Mouse (Mus musculus): Measurements from ENCODE around the gene Scml4. TPM values are rescaled to one million over a fixed set of nuclear protein-coding genes. Genes with fewer than 3 reads are reported as not detected.

Scml4 gene
- polyA plus RNA-seq, 1 experiment from 2014 or later, result 3.7 TPM

DNA sequence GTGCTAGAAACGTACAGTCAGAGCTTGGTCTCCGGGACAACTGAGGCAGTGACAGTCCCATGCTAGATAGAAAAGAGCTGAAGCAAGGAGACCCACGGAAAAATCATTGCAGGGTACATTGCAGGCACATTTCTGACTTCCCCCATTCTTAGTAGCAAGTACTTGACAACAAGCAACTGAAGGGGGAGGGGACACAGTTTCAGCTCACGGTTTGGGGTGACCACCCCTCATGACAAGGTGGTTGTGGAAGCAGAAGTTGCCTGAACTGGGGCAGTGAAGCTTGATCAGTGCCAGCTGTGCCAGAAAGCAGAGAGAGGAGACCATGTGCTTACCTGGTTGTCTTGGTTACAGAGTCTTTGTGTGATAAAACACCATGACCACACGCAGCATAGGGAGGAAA is 93.4 kb downstream of the Scml4 start:
- Histone ChIP-seq H3K9ac (ENCODE audit: low read length) (no peak overlapping the region), H3K4me1 (ENCODE audit: control insufficient read depth, insufficient read depth, low read length) (peaks cover 12% of the 10 kb centered on the region; the same call in 1 of the 2 replicates), H3K4me2 (ENCODE audit: low read depth) (no peak overlapping the region), H3K36me3 (ENCODE audit: control insufficient read depth, insufficient read depth, low read length) (no peaks in the 10 kb centered on the region), H3K9me3 (ENCODE audit: control insufficient read depth, low read length) (no peaks in the 10 kb centered on the region), H3K27me3 (ENCODE audit: control insufficient read depth, insufficient read depth, low read length) (no peaks in the 10 kb centered on the region), H3K4me3 (ENCODE audit: low read depth, low read length) (no peak overlapping the region), H3K27ac (ENCODE audit: low read depth, low read length) (no peak overlapping the region)
- DNase-seq (ENCODE audit: low spot score) (no peak), ATAC-seq (ENCODE audit: insufficient read depth, low FRiP score, low TSS enrichment) (no peak)
- 78% methylated on average over 5 of the region's 5 CpGs for WGBS

DNA sequence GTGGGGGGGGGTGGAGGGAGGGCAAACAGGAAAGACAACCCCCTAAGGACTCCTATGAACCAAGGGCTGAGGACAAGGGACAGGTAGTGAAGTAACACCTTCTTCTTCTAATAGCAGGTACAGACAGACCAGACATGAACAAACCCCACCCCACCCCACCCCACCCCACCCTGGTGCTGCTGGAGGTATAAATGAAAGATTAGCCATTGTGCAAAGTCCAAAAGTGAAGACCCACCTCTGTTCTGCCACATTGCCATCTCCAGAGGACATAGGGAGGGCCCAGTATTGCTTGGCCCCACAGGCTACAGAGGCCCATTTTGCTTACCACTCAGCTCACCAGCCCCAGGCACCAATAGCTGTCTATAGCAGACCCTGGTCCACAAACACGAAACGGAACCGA is 95.0 kb downstream of the Scml4 start:
- Histone ChIP-seq H3K27ac (ENCODE audit: low read depth, low read length) (no peak overlapping the region), H3K36me3 (ENCODE audit: control insufficient read depth, insufficient read depth, low read length) (no peaks in the 10 kb centered on the region), H3K4me2 (ENCODE audit: low read depth) (no peak overlapping the region), H3K27me3 (ENCODE audit: control insufficient read depth, insufficient read depth, low read length) (no peaks in the 10 kb centered on the region), H3K9me3 (ENCODE audit: control insufficient read depth, low read length) (no peaks in the 10 kb centered on the region), H3K9ac (ENCODE audit: low read length) (no peak overlapping the region), H3K4me3 (ENCODE audit: low read depth, low read length) (no peak overlapping the region), H3K4me1 (ENCODE audit: control insufficient read depth, insufficient read depth, low read length) (peaks cover 13% of the 10 kb centered on the region; the same call in 1 of the 2 replicates)
- no peak for ATAC-seq (ENCODE audit: insufficient read depth, low FRiP score, low TSS enrichment)
- WGBS, result 94% methylated on average over 3 of the region's 3 CpGs
- DNase-seq (ENCODE audit: low spot score), result no peak

DNA sequence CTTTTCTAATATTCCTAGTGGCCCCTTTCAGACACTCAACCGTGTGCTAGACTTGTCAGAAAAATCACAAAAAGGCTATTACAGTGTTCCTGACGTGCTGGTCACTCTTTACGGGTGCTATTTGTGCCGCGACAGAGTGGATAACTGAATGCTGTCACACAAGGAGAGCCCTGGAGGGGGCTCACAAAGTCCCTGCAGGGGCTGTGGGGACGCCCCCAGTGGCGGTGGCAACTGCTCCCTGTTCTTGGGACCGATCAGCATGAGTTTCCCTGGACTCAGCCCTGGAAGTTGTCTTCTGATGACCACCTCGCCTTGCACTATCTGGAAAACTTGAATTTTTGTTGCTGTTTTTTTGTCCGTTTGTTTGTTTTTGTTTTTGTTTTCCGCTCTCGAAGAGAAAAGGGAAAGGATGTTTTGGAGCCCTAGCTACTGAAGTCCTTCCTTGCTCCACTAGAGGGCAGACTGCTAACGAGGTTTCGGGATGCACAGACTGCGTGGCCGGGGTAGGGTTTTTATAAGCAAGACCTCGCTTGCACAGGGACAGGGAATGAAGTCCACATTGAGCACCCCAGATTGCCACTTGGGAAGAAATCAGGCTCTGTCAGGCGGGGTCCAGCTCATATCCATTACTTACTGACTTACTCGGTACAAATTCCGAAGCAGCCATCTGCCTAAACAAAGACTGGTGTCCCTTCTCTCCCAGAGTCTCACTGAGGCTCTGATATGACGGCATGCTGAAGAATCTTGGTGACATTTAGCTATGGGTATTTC is 97.9 kb downstream of the Scml4 start:
- no peak overlapping the region for H3K4me3 ChIP-seq (ENCODE audit: low read depth, low read length)
- H3K9me3 ChIP-seq (ENCODE audit: control insufficient read depth, low read length), result no peaks in the 10 kb centered on the region
- no peaks in the 10 kb centered on the region for H3K27me3 ChIP-seq (ENCODE audit: control insufficient read depth, insufficient read depth, low read length)
- peak overlapping the region; percentile 32 for H3K4me2 ChIP-seq (ENCODE audit: low read depth)
- ATAC-seq (ENCODE audit: insufficient read depth, low FRiP score, low TSS enrichment), result peak; percentile 88
- H3K36me3 ChIP-seq (ENCODE audit: control insufficient read depth, insufficient read depth, low read length), result no peaks in the 10 kb centered on the region
- H3K4me1 ChIP-seq (ENCODE audit: control insufficient read depth, insufficient read depth, low read length), result peaks cover 3% of the 10 kb centered on the region; the same call in 1 of the 2 replicates
- DNase-seq (ENCODE audit: low spot score), result peak; percentile 81
- WGBS, result 5% methylated on average over 21 of the region's 21 CpGs
- no peak overlapping the region for H3K9ac ChIP-seq (ENCODE audit: low read length)
- no peak overlapping the region for H3K27ac ChIP-seq (ENCODE audit: low read depth, low read length)

DNA sequence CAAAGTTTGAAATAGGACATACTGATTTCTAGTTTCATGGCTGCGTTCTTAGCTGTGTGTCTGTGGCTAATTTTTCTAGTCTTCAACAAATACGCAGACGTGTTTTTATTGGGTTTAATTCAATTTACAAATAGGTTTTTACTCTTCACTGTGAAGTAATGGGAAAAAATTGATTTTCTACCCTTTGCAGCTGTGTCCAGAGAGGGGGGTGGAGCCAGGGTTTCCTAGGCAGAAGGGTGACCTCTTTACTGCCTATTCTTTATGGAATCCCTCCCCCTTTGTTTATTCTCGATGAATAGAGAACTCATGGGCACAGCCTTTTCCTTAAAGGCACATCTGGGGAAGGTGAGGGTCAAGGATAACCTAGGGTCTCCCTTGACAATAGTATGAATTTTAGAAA is 98.5 kb downstream of the Scml4 start:
- Histone ChIP-seq H3K4me1 (ENCODE audit: control insufficient read depth, insufficient read depth, low read length) (peaks cover 3% of the 10 kb centered on the region; the same call in 1 of the 2 replicates), H3K9me3 (ENCODE audit: control insufficient read depth, low read length) (no peaks in the 10 kb centered on the region), H3K36me3 (ENCODE audit: control insufficient read depth, insufficient read depth, low read length) (no peaks in the 10 kb centered on the region), H3K27ac (ENCODE audit: low read depth, low read length) (peak overlapping the region; percentile 34; the same call in 1 of the 2 replicates), H3K9ac (ENCODE audit: low read length) (no peak overlapping the region), H3K4me2 (ENCODE audit: low read depth) (peak overlapping the region; percentile 32), H3K4me3 (ENCODE audit: low read depth, low read length) (no peak overlapping the region), H3K27me3 (ENCODE audit: control insufficient read depth, insufficient read depth, low read length) (no peaks in the 10 kb centered on the region)
- no peak for DNase-seq (ENCODE audit: low spot score)
- peak; percentile 75 for ATAC-seq (ENCODE audit: insufficient read depth, low FRiP score, low TSS enrichment)
- 44% methylated on average over 4 of the region's 4 CpGs for WGBS

DNA sequence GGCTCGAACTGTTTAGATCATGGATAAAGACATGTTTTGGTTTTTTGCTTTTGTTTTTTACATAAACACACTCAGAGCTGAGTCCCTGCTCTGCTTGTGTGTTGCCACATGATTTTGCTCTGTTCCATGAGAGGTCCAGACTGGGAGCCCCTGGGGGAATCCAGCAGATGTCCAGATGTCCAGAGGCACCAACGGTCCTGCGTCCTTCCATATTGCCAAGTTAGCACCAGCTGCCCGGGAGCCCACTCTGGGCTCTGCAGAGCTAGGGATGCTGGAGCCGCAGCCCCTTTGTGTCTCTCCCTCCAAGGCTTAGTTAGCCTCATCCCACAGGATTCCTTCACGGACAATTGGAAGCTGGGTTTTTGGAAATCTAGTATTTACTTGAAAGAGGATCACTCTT is 101.6 kb downstream of the Scml4 start:
- Histone ChIP-seq H3K4me2 (ENCODE audit: low read depth) (no peak overlapping the region), H3K27ac (ENCODE audit: low read depth, low read length) (no peak overlapping the region), H3K9me3 (ENCODE audit: control insufficient read depth, low read length) (no peaks in the 10 kb centered on the region), H3K27me3 (ENCODE audit: control insufficient read depth, insufficient read depth, low read length) (no peaks in the 10 kb centered on the region), H3K4me3 (ENCODE audit: low read depth, low read length) (no peak overlapping the region), H3K36me3 (ENCODE audit: control insufficient read depth, insufficient read depth, low read length) (no peaks in the 10 kb centered on the region), H3K9ac (ENCODE audit: low read length) (no peak overlapping the region), H3K4me1 (ENCODE audit: control insufficient read depth, insufficient read depth, low read length) (peaks cover 3% of the 10 kb centered on the region; the same call in 1 of the 2 replicates)
- ATAC-seq (ENCODE audit: insufficient read depth, low FRiP score, low TSS enrichment) (no peak), DNase-seq (ENCODE audit: low spot score) (no peak)
- 68% methylated on average over 6 of the region's 6 CpGs for WGBS

DNA sequence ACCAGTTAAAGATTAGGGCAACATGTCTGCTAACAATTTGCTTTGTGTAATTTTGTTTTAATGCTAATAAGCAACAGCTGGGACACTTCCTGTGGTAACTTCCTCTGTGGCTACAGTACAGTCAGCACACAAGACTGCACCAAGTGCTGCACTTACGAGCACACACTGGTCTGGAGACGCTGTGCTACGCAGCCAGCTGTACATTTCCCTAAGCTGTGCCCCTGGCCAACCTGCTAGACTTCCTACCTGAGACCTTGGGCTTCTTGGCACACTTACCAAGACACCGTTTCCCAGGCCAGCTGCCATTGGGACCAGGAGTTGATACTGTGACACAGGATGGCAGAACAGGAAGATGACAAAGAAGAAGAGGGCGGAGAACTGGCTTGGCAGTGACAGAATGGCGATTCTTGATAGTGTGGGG is 102.0 kb downstream of the Scml4 start:
- Histone ChIP-seq H3K4me2 (ENCODE audit: low read depth) (no peak overlapping the region), H3K9ac (ENCODE audit: low read length) (no peak overlapping the region), H3K27ac (ENCODE audit: low read depth, low read length) (no peak overlapping the region), H3K4me1 (ENCODE audit: control insufficient read depth, insufficient read depth, low read length) (peaks cover 3% of the 10 kb centered on the region; the same call in 1 of the 2 replicates), H3K36me3 (ENCODE audit: control insufficient read depth, insufficient read depth, low read length) (no peaks in the 10 kb centered on the region), H3K27me3 (ENCODE audit: control insufficient read depth, insufficient read depth, low read length) (no peaks in the 10 kb centered on the region), H3K4me3 (ENCODE audit: low read depth, low read length) (no peak overlapping the region), H3K9me3 (ENCODE audit: control insufficient read depth, low read length) (no peaks in the 10 kb centered on the region)
- no peak for ATAC-seq (ENCODE audit: insufficient read depth, low FRiP score, low TSS enrichment)
- no peak for DNase-seq (ENCODE audit: low spot score)
- WGBS, result 89% methylated on average over 6 of the region's 6 CpGs

DNA sequence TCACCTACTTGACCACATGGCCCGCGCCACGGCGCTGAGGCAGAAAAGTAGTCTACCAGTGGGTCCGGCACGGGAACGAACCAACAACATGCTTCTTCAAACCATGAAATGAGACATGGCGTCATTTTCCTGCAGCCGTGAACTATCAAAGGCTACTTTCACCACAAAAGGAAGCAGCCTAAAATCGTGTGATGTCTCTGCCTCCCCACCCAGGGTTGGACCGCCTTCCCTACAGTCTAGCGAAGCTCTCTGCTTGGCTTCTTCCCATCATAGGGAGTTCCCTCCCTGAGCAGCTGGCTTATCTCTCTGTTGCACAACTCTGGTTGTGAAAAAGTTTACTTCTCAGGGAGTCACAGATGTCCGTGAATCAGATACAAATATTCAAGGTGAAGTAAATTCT is 102.5 kb downstream of the Scml4 start:
- Histone ChIP-seq H3K27me3 (ENCODE audit: control insufficient read depth, insufficient read depth, low read length) (no peaks in the 10 kb centered on the region), H3K4me1 (ENCODE audit: control insufficient read depth, insufficient read depth, low read length) (peaks cover 3% of the 10 kb centered on the region; the same call in 1 of the 2 replicates), H3K27ac (ENCODE audit: low read depth, low read length) (no peak overlapping the region), H3K4me3 (ENCODE audit: low read depth, low read length) (no peak overlapping the region), H3K9me3 (ENCODE audit: control insufficient read depth, low read length) (no peaks in the 10 kb centered on the region), H3K36me3 (ENCODE audit: control insufficient read depth, insufficient read depth, low read length) (no peaks in the 10 kb centered on the region), H3K9ac (ENCODE audit: low read length) (no peak overlapping the region), H3K4me2 (ENCODE audit: low read depth) (no peak overlapping the region)
- DNase-seq (ENCODE audit: low spot score) (no peak), ATAC-seq (ENCODE audit: insufficient read depth, low FRiP score, low TSS enrichment) (no peak)
- 94% methylated on average over 13 of the region's 13 CpGs for WGBS

DNA sequence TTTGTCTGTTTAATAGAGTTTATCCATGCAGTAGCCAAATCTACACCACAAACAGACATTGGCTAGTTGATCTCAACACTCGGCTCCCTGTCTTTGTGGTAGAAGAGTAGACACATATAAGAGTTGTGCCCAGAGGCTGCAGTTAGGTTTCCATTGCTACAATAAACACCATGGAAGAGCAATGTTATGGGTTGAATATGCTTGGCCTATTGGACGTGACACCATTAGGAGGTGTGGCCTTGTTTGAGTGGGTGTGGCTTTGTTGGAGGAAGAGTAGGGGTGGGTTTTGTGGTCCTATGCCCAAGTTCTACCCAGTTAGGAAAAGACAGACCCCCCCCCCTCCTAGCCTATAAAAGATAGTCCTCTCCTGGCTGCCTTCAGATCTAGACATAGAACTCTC is 102.9 kb downstream of the Scml4 start:
- H3K9me3 ChIP-seq (ENCODE audit: control insufficient read depth, low read length), result no peaks in the 10 kb centered on the region
- H3K27ac ChIP-seq (ENCODE audit: low read depth, low read length), result no peak overlapping the region
- H3K4me1 ChIP-seq (ENCODE audit: control insufficient read depth, insufficient read depth, low read length), result 0 out of 2 replicates have a peak, but pooled peaks cover 3% of the 10 kb centered on the region
- no peak for DNase-seq (ENCODE audit: low spot score)
- H3K4me3 ChIP-seq (ENCODE audit: low read depth, low read length), result no peak overlapping the region
- no peak for ATAC-seq (ENCODE audit: insufficient read depth, low FRiP score, low TSS enrichment)
- H3K4me2 ChIP-seq (ENCODE audit: low read depth), result no peak overlapping the region
- 100% methylated on average over 2 of the region's 2 CpGs for WGBS
- no peaks in the 10 kb centered on the region for H3K27me3 ChIP-seq (ENCODE audit: control insufficient read depth, insufficient read depth, low read length)
- no peaks in the 10 kb centered on the region for H3K36me3 ChIP-seq (ENCODE audit: control insufficient read depth, insufficient read depth, low read length)
- no peak overlapping the region for H3K9ac ChIP-seq (ENCODE audit: low read length)

DNA sequence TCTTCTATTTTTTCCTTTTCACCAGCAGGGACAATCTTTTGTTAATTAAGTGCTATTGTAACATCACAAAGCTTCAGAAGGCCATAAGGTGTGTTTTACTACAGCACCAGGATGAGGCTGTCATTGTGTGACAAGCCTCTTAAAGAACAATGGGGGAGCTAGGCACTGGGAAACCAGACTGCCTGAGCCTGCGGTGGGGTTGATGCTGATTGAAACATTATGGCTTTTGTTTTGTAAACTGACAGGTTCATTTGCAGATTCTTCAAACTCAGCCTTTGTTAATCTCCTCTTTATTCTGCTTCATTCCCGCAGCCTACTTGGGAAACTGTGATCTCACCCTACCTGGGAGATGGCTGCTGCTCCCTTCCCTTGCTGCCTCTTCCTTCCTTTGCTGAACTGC is 108.2 kb downstream of the Scml4 start:
- H3K4me3 ChIP-seq (ENCODE audit: low read depth, low read length), result no peak overlapping the region
- H3K4me1 ChIP-seq (ENCODE audit: control insufficient read depth, insufficient read depth, low read length), result peaks cover 8% of the 10 kb centered on the region
- H3K36me3 ChIP-seq (ENCODE audit: control insufficient read depth, insufficient read depth, low read length), result no peaks in the 10 kb centered on the region
- H3K4me2 ChIP-seq (ENCODE audit: low read depth), result no peak overlapping the region
- DNase-seq (ENCODE audit: low spot score) (no peak), ATAC-seq (ENCODE audit: insufficient read depth, low FRiP score, low TSS enrichment) (no peak)
- no peak overlapping the region for H3K27ac ChIP-seq (ENCODE audit: low read depth, low read length)
- H3K9ac ChIP-seq (ENCODE audit: low read length), result no peak overlapping the region
- H3K9me3 ChIP-seq (ENCODE audit: control insufficient read depth, low read length), result no peaks in the 10 kb centered on the region
- H3K27me3 ChIP-seq (ENCODE audit: control insufficient read depth, insufficient read depth, low read length), result no peaks in the 10 kb centered on the region
- WGBS, result 6% methylated on average over 2 of the region's 2 CpGs

Data from neural tube, embryonic 11.5 days (tissue).